Mouse (Mus musculus): ENCODE measurements around the gene Pde6b. TPM values are rescaled to one million over a fixed set of nuclear protein-coding genes. Genes with fewer than 3 reads are reported as not detected.

The Pde6b gene
- polyA plus RNA-seq, 1 experiment = not detected

- no peak for DNase-seq (ENCODE audit: low spot score)
Measured at GRCm38 (mm10) chr5:108462446-108462845, 74.3 kb downstream of the Pde6b start.

- no peak for DNase-seq (ENCODE audit: low spot score)
Measured at GRCm38 (mm10) chr5:108465131-108465891, 77.1 kb downstream of the Pde6b start.

- no peak for DNase-seq (ENCODE audit: low spot score)
Measured at GRCm38 (mm10) chr5:108466647-108467046, 78.5 kb downstream of the Pde6b start.

- no peak for DNase-seq (ENCODE audit: low spot score)
Measured at GRCm38 (mm10) chr5:108469617-108470016, 81.4 kb downstream of the Pde6b start.

- DNase-seq (ENCODE audit: low spot score) = no peak
Measured at GRCm38 (mm10) chr5:108473737-108474136, 85.5 kb downstream of the Pde6b start.

GRCm38 (mm10) chr5:108475977-108476376 is 87.8 kb downstream of the Pde6b start:
- no peak for DNase-seq (ENCODE audit: low spot score)

Other genes starting within 250 kb of the Pde6b start
- gene Dr1, start 119.5 kb upstream of the Pde6b start, polyA plus RNA-seq (2012; rRNA removed) = 23.5 and 27.0 TPM in 2 replicates
- gene Pigg, start 75.8 kb upstream of the Pde6b start, polyA plus RNA-seq (2012; rRNA removed) = 8.7 and 9.1 TPM in 2 replicates
- gene Gm42517, start 20.5 kb upstream of the Pde6b start, polyA plus RNA-seq (2012; rRNA removed) = 1.7 and 1.8 TPM in 2 replicates
- 219 and 292 TPM in 2 replicates for gene Atp5k, start 46.1 kb downstream of the Pde6b start, polyA plus RNA-seq (2012; rRNA removed)
- gene Mfsd7a, start 60.5 kb downstream of the Pde6b start, polyA plus RNA-seq (2012; rRNA removed) = 9.8 and 10.7 TPM in 2 replicates
- 13.9 and 17.1 TPM in 2 replicates for gene Pcgf3, start 72.8 kb downstream of the Pde6b start, polyA plus RNA-seq (2012; rRNA removed)
- gene Cplx1, start 161.6 kb downstream of the Pde6b start, polyA plus RNA-seq (2012; rRNA removed) = 0.10 and 0.44 TPM in 2 replicates
- 61.6 and 66.0 TPM in 2 replicates for gene Gak, start 241.4 kb downstream of the Pde6b start, polyA plus RNA-seq (2012; rRNA removed)
- gene Tmem175, start 241.4 kb downstream of the Pde6b start, polyA plus RNA-seq (2012; rRNA removed) = 36.8 and 37.3 TPM in 2 replicates

Measured in urinary bladder, adult 2 months (tissue).